In genomic region chr13:95609088-95609420, GRCm38 (mm10) we compare ENCODE assay signal across 15 mouse cellular contexts.
"Had no signal": no experiment of that assay in that cellular context is flagged by ENCODE, and none has a peak within 500 bp of the region (broad histone marks: within the 10 kb centered on the region; RNA-seq: fewer than 3 reads in every experiment).

No protein-coding gene starts in this region.

- H3K4me1 ChIP-seq: midbrain, embryonic 10.5 days; midbrain, embryonic 12.5 days; neural tube, embryonic 12.5 days; stomach, embryonic 15.5 days had no signal

- H3K27me3 ChIP-seq: midbrain, embryonic 12.5 days; neural tube, embryonic 12.5 days; stomach, embryonic 15.5 days had no signal

- H3K9me3 ChIP-seq: neural tube, embryonic 12.5 days; stomach, embryonic 15.5 days had no signal

- DNase-seq: lung, adult 18-20 months; lung, embryonic 14.5 days; lung, postnatal 10 days; lung, postnatal 4 days; midbrain, embryonic 14.5 days; right cerebral cortex, postnatal 14 days; thymus, adult 2 months; thymus, postnatal 25 days; thymus, postnatal 4 days had no signal

- ATAC-seq: midbrain, embryonic 16.5 days had no signal

- H3K4me3 ChIP-seq: midbrain, embryonic 10.5 days; midbrain, embryonic 12.5 days; neural tube, embryonic 12.5 days; stomach, embryonic 15.5 days had no signal

- H3K9ac ChIP-seq: lung, embryonic 14.5 days; midbrain, embryonic 12.5 days; neural tube, embryonic 12.5 days; stomach, embryonic 15.5 days had no signal

- H3K27ac ChIP-seq: midbrain, embryonic 10.5 days; midbrain, embryonic 12.5 days; neural tube, embryonic 12.5 days; stomach, embryonic 15.5 days; stomach, postnatal 0 days had no signal

- H3K4me2 ChIP-seq: lung, embryonic 14.5 days; midbrain, embryonic 12.5 days; neural tube, embryonic 12.5 days; stomach, embryonic 15.5 days had no signal
